Mouse (Mus musculus) heart, embryonic 13.5 days (tissue): ENCODE data around the gene Akap12. TPM values are rescaled to one million over a fixed set of nuclear protein-coding genes. Genes with fewer than 3 reads are reported as not detected.

Experiments used
- ATAC-seq: fragments of 200-750 bp; cut with Nextera tagmentation; 2 replicates; pipeline ENCODE4 v1.8.0; 2017; ENCODE audit warnings: moderate TSS enrichment; ENCODE audit not compliant: insufficient number of reproducible peaks, low FRiP score, low TSS enrichment; ENCODE audit errors: extremely low read depth
- H3K27ac ChIP-seq: fragments of 300-500 bp; sonication (generic); replicated peaks from 2 replicates; pipeline ENCODE4 v1.5.1; 2015; ENCODE audit warnings: moderate library complexity, mild to moderate bottlenecking, inconsistent platforms
- H3K27me3 ChIP-seq: fragments of 300-500 bp; sonication (generic); replicated peaks from 2 replicates; pipeline ENCODE4 v1.6.1; 2015; ENCODE audit warnings: mild to moderate bottlenecking, inconsistent platforms
- H3K36me3 ChIP-seq: fragments of 300-500 bp; sonication (generic); 2 replicates; pipeline ENCODE4 v1.6.1; 2015; ENCODE audit warnings: mild to moderate bottlenecking, inconsistent platforms
- H3K4me1 ChIP-seq: fragments of 300-500 bp; sonication (generic); 2 replicates; pipeline ENCODE4 v1.6.1; 2015; ENCODE audit warnings: inconsistent platforms
- H3K4me2 ChIP-seq: fragments of 300-500 bp; sonication (generic); 2 replicates; pipeline ENCODE4 v1.6.1; 2015; ENCODE audit warnings: inconsistent platforms, mild to moderate bottlenecking, moderate library complexity
- H3K4me3 ChIP-seq: fragments of 300-500 bp; sonication (generic); 2 replicates; pipeline ENCODE4 v1.5.1; 2015; ENCODE audit warnings: moderate library complexity, mild to moderate bottlenecking, inconsistent platforms
- H3K9ac ChIP-seq: fragments of 300-500 bp; sonication (generic); 2 replicates; pipeline ENCODE4 v1.6.1; 2015; ENCODE audit warnings: inconsistent platforms, mild to moderate bottlenecking, moderate library complexity
- H3K9me3 ChIP-seq: fragments of 300-500 bp; sonication (generic); 2 replicates; pipeline ENCODE4 v1.6.1; 2016; ENCODE audit warnings: inconsistent platforms
- WGBS: fragments of 180-500 bp; shearing (Covaris S2); methylation state at CpG from one replicate; pipeline ENCODE4 v1.1.7; 2015; ENCODE audit warnings: mixed read lengths; 5-methylcytosine and 5-hydroxymethylcytosine counted together
- polyA plus RNA-seq: library from polyadenylated mRNA; unstranded; fragments of >200 nt; fragmentation: Nextera tagmentation; extraction: Ambion mirVana; gene quantifications from 2 replicates; pipeline ENCODE4 v1.2.1, GENCODE M21; 2015

The Akap12 gene
- polyA plus RNA-seq, 1 experiment from 2014 or later = 42.6 TPM

GRCm38 (mm10) chr10:4254459-4254858 lies 11.7 kb upstream of the Akap12 start:
- ATAC-seq = no peak

GRCm38 (mm10) chr10:4260925-4261324 lies 5.3 kb upstream of the Akap12 start:
- no peak overlapping the region for H3K9ac ChIP-seq
- no peak overlapping the region for H3K4me2 ChIP-seq
- no peak overlapping the region for H3K27ac ChIP-seq
- H3K36me3 ChIP-seq = no peaks in the 10 kb centered on the region
- WGBS = 62% methylated on average over 5 of the region's 5 CpGs
- H3K9me3 ChIP-seq = no peaks in the 10 kb centered on the region
- ATAC-seq = no peak
- H3K4me3 ChIP-seq = no peak overlapping the region
- no peaks in the 10 kb centered on the region for H3K27me3 ChIP-seq
- H3K4me1 ChIP-seq = peaks cover 9% of the 10 kb centered on the region

More at GRCm38 (mm10) chr10:4254459-4254858, 11.7 kb upstream of the Akap12 start:
- Histone ChIP-seq H3K27me3 (no peaks in the 10 kb centered on the region), H3K36me3 (no peaks in the 10 kb centered on the region), H3K27ac (no peak overlapping the region), H3K4me1 (no peaks in the 10 kb centered on the region), H3K4me2 (no peak overlapping the region), H3K9ac (no peak overlapping the region), H3K9me3 (no peaks in the 10 kb centered on the region), H3K4me3 (no peak overlapping the region)
- WGBS = 52% methylated on average over 5 of the region's 5 CpGs

GRCm38 (mm10) chr10:4261359-4261952 lies 4.7 kb upstream of the Akap12 start:
- 75% methylated on average over 9 of the region's 9 CpGs for WGBS
- no peaks in the 10 kb centered on the region for H3K36me3 ChIP-seq
- H3K9ac ChIP-seq = no peak overlapping the region
- ATAC-seq = no peak
- no peak overlapping the region for H3K4me2 ChIP-seq
- H3K4me3 ChIP-seq = no peak overlapping the region
- H3K9me3 ChIP-seq = no peaks in the 10 kb centered on the region
- H3K27ac ChIP-seq = no peak overlapping the region
- no peaks in the 10 kb centered on the region for H3K27me3 ChIP-seq
- peaks cover 10% of the 10 kb centered on the region for H3K4me1 ChIP-seq

GRCm38 (mm10) chr10:4265641-4266040 lies 539 bp upstream of the Akap12 start:
- no peak for ATAC-seq
- no peak overlapping the region for H3K27ac ChIP-seq
- WGBS = under 1% methylated on average over 13 of the region's 13 CpGs

GRCm38 (mm10) chr10:4266931-4267310 lies 741 bp downstream of the Akap12 start:
- Histone ChIP-seq H3K27ac (peak overlapping the region; percentile 44; the same call in 1 of the 2 replicates), H3K9me3 (no peaks in the 10 kb centered on the region), H3K36me3 (no peaks in the 10 kb centered on the region), H3K4me2 (peak overlapping the region; percentile 96), H3K9ac (peak overlapping the region; percentile 85), H3K4me1 (peaks cover 15% of the 10 kb centered on the region), H3K27me3 (no peaks in the 10 kb centered on the region), H3K4me3 (peak overlapping the region; percentile 79)
- ATAC-seq = no peak
- 1% methylated on average over 11 of the region's 11 CpGs for WGBS

More at GRCm38 (mm10) chr10:4265641-4266040, 539 bp upstream of the Akap12 start:
- peak overlapping the region; percentile 96 for H3K4me2 ChIP-seq
- peak overlapping the region; percentile 85 for H3K9ac ChIP-seq
- H3K4me1 ChIP-seq = peaks cover 15% of the 10 kb centered on the region
- peak overlapping the region; percentile 79 for H3K4me3 ChIP-seq
- H3K9me3 ChIP-seq = no peaks in the 10 kb centered on the region
- no peaks in the 10 kb centered on the region for H3K36me3 ChIP-seq
- no peaks in the 10 kb centered on the region for H3K27me3 ChIP-seq

- 70% methylated on average over 7 of the region's 7 CpGs for WGBS
- H3K9me3 ChIP-seq = no peaks in the 10 kb centered on the region
- H3K27ac ChIP-seq = no peak overlapping the region
- peak overlapping the region; percentile 79 for H3K4me3 ChIP-seq
- no peaks in the 10 kb centered on the region for H3K27me3 ChIP-seq
- no peak overlapping the region; the same call in 1 of the 2 replicates for H3K9ac ChIP-seq
- peak overlapping the region; percentile 96 for H3K4me2 ChIP-seq
- H3K4me1 ChIP-seq = peaks cover 15% of the 10 kb centered on the region
- no peak for ATAC-seq
- no peaks in the 10 kb centered on the region for H3K36me3 ChIP-seq
Observed at GRCm38 (mm10) chr10:4267481-4267880, 1.3 kb downstream of the Akap12 start.

- no peak for ATAC-seq
- Histone ChIP-seq H3K4me3 (0 out of 2 replicates have a peak overlapping the region, but pooled peaks have one; percentile 79), H3K9me3 (no peaks in the 10 kb centered on the region), H3K27ac (no peak overlapping the region), H3K9ac (no peak overlapping the region), H3K4me1 (peaks cover 15% of the 10 kb centered on the region), H3K4me2 (peak overlapping the region; percentile 96; the same call in 1 of the 2 replicates), H3K36me3 (no peaks in the 10 kb centered on the region), H3K27me3 (no peaks in the 10 kb centered on the region)
- 94% methylated on average over 7 of the region's 7 CpGs for WGBS
Observed at GRCm38 (mm10) chr10:4268140-4268539, 2.0 kb downstream of the Akap12 start.

- H3K4me1 ChIP-seq = peaks cover 24% of the 10 kb centered on the region
Observed at GRCm38 (mm10) chr10:4275572-4275971, 9.4 kb downstream of the Akap12 start.

DNA sequence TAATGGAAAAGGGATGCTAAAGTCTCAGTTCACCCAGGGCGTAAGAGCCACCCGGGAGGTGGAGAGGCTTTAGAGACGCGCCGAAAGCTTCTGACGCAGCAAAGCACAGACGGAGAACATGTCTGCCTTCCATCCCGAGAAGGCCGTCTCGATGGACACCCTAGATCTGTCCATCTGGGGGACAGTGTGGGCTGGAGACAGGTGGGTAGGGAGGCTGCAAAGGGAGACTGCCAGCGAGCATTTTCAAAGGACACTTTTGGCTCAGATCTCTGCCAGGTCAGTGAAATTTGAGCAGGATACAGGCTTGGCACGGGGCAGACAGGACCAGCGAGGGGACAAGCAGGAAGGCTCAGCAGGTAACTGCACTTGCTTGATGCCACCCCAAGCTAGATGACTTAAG lies 9.9 kb downstream of the Akap12 start:
- 81% methylated on average over 13 of the region's 13 CpGs for WGBS
- Histone ChIP-seq H3K9ac (no peak overlapping the region), H3K36me3 (no peaks in the 10 kb centered on the region), H3K27ac (no peak overlapping the region), H3K9me3 (no peaks in the 10 kb centered on the region), H3K27me3 (no peaks in the 10 kb centered on the region), H3K4me1 (peaks cover 24% of the 10 kb centered on the region), H3K4me2 (no peak overlapping the region), H3K4me3 (no peak overlapping the region)
- ATAC-seq = no peak

More at GRCm38 (mm10) chr10:4275572-4275971, 9.4 kb downstream of the Akap12 start:
- no peak for ATAC-seq
- 80% methylated on average over 10 of the region's 10 CpGs for WGBS
- Histone ChIP-seq H3K27me3 (no peaks in the 10 kb centered on the region), H3K4me2 (no peak overlapping the region), H3K9me3 (no peaks in the 10 kb centered on the region), H3K4me3 (no peak overlapping the region), H3K36me3 (no peaks in the 10 kb centered on the region), H3K27ac (no peak overlapping the region), H3K9ac (no peak overlapping the region)

DNA sequence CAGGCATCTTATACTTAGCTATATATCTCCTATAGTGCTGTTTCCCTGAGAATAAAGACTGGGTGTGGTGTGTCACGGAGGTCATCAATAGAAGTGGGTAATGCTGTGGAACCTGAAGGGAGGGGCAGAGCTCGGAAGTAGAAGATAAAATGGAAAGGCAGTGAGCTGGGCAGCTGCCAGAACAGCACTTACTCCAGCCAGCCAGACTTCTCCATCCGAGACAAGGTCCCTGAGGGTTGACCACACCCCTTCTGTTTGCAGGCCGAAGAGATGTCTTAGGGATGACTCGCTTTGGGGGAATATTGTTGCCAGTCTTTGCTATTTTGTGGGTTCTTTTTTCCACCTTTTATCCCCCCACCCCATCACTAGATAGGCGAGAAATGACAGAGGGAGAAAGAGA lies 11.9 kb downstream of the Akap12 start:
- WGBS = 17% methylated on average over 6 of the region's 6 CpGs
- Histone ChIP-seq H3K9ac (no peak overlapping the region), H3K4me2 (peak overlapping the region; percentile 31; the same call in 1 of the 2 replicates), H3K4me1 (peaks cover 24% of the 10 kb centered on the region), H3K27ac (no peak overlapping the region), H3K4me3 (no peak overlapping the region), H3K36me3 (no peaks in the 10 kb centered on the region), H3K9me3 (no peaks in the 10 kb centered on the region), H3K27me3 (no peaks in the 10 kb centered on the region)
- ATAC-seq = no peak

- no peak overlapping the region for H3K27ac ChIP-seq
- ATAC-seq = no peak
- H3K27me3 ChIP-seq = no peaks in the 10 kb centered on the region
- H3K4me1 ChIP-seq = peaks cover 26% of the 10 kb centered on the region
- H3K9me3 ChIP-seq = no peaks in the 10 kb centered on the region
- no peak overlapping the region for H3K4me2 ChIP-seq
- no peak overlapping the region for H3K9ac ChIP-seq
- no peak overlapping the region for H3K4me3 ChIP-seq
- no peaks in the 10 kb centered on the region for H3K36me3 ChIP-seq
- 44% methylated on average over 4 of the region's 4 CpGs for WGBS
Observed at GRCm38 (mm10) chr10:4282395-4282794, 16.2 kb downstream of the Akap12 start.

DNA sequence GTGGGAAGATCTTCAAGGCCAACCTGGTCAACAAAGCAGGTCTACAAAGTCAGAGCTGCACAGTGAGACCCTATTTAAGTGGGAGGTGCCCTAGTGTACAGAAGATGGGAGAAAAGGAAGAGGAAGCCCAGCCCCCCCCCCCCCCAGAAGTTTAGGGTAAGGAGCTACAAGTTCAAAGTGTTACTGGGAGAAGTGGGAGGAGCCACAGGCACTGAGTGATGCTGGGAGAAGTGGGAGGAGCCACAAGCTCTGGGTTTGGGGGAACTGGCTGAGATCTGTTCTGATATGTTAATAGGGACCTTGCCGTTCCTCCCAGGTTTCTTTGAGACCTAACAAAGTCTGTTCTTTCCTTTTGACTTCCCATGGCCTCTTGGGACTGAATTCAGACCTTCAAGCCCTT lies 18.6 kb downstream of the Akap12 start:
- no peak overlapping the region for H3K4me3 ChIP-seq
- H3K27me3 ChIP-seq = no peaks in the 10 kb centered on the region
- H3K4me2 ChIP-seq = no peak overlapping the region
- no peaks in the 10 kb centered on the region for H3K9me3 ChIP-seq
- no peak for ATAC-seq
- H3K9ac ChIP-seq = no peak overlapping the region
- WGBS = 95% methylated on average over 1 of the region's 1 CpGs
- no peaks in the 10 kb centered on the region for H3K36me3 ChIP-seq
- H3K4me1 ChIP-seq = peaks cover 18% of the 10 kb centered on the region
- H3K27ac ChIP-seq = no peak overlapping the region
